Mouse (Mus musculus): ENCODE data around the gene Rpl3.

DNA sequence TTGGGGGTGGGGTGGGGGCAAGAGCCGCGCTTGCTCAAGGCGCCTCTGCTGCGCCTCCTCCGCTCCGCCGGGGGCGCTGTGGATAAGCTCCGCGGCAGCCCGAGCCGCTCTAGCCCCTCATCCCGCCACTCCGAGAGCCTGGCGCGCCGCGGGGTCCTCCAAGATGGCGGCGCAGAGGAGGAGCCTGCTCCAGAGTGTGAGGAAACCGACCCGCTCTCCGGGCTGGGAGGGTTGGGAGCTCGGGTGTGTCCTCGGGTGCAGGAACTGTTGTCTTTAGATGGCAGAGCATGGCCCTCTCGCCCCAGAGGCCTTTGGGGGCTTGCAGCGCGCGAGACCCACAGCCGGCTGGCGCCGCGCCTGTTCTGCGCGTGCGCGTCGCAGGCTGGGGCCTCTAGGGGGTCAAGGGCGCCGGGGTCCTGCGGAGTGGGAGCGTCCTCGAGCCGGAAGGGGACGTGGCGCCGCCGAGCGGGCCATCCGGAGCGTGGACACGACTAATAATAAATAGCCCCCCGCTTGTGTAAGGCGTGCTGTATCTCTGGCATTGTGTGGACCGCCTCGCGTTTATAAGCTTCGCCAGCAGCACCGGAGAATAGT lies 41.4 kb upstream of the Rpl3 start, which contains the start of gene Tab1:
- TF ChIP-seq ZNF384 (IDR thresholded peaks at IDR 0.05; ENCODE audit: low read depth, low read length) = no peak
- TF ChIP-seq HCFC1 (IDR thresholded peaks at IDR 0.05; ENCODE audit: borderline replicate concordance, insufficient read depth, low read length) = peak; percentile 59; the same call in 1 of the 2 replicates
- TF ChIP-seq ZC3H11A (IDR thresholded peaks at IDR 0.05; ENCODE audit: borderline replicate concordance, low read depth, low read length) = no peak
- no peak for TF ChIP-seq CHD2 (IDR thresholded peaks at IDR 0.05; ENCODE audit: low read depth, low read length)
